Mouse (Mus musculus) hematopoietic stem cell, adult 5-6 weeks (primary cell): ENCODE data around the gene Gm4922. TPM values are rescaled to one million over a fixed set of nuclear protein-coding genes. Genes with fewer than 3 reads are reported as not detected.

ENCODE experiments used
- ATAC-seq, 2 experiments: fragments of 125-278 bp in 1 of 2; replicated peaks in 1 of 2; 2 replicates each; pipeline ENCODE4 v1.8.0; 2016 to 2017; ENCODE audit warnings: inconsistent platforms in 2 of 2, mild to moderate bottlenecking in 2 of 2, moderate number of reproducible peaks in 2 of 2, low read depth in 1 of 2, moderate TSS enrichment in 1 of 2; ENCODE audit not compliant: low FRiP score in 2 of 2, poor library complexity in 2 of 2, severe bottlenecking in 2 of 2, insufficient read depth in 1 of 2, low TSS enrichment in 1 of 2
- total RNA-seq: library from RNA; stranded (forward); fragments of 172-1452, 232-1000 nt; gene quantifications from 2 replicates; pipeline ENCODE4 v1.2.3, GENCODE M21; 2017

Gm4922 gene
- total RNA-seq, 1 experiment from 2014 or later: not detected

DNA sequence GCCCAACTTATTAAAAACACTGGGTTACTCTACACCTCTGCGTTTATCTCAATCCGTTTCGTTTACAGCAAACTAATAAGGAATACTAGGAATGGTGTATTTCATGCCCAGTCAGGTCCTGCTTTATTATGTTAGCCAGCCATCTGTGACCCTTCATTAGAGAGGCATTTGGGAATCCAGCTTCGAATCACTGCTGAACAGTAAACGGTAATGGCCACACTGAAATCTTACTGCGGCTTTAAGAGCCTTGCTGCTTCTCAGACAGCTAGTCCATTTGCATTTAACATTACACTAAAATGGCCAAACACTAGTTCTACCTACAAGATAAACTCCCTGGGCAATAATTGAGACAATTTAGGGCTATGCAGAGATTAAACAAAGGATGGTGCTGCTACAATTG, 44.5 kb downstream of the Gm4922 start:
- ATAC-seq: no peak

DNA sequence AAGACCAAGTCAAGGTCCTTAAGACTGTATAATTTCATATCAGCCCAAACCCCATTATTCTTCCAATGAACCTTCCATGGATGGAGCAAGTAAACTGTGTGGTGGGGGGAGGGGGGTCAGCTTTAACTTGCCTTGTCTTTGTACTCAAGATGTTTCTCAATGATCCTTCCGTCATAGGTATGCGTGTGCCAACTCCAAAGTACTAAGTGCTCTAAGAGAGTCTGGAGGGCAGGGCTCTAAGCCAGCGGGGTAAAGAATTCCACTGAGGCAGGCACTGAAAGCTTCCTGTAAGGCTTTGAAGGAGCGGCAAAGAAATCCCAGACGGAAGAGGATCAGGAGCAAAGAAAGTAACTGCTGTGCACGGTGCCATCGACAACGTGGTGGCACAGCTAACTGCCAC, 45.6 kb downstream of the Gm4922 start:
- ATAC-seq: no peak

Other genes with a start within 250 kb of the Gm4922 start
- gene Hebp2, start 240.7 kb downstream of the Gm4922 start, total RNA-seq: not detected in 2 replicates
- gene Arfgef3, start 42.8 kb downstream of the Gm4922 start, total RNA-seq: 0.35 and 0.50 TPM in 2 replicates
- gene Perp, start 58.2 kb upstream of the Gm4922 start, total RNA-seq: 2.4 and 3.4 TPM in 2 replicates
- gene Tnfaip3, start 228.9 kb upstream of the Gm4922 start, total RNA-seq: 83.4 and 84.1 TPM in 2 replicates